13 mouse cellular contexts compared by ENCODE assay signal in the genomic region with DNA sequence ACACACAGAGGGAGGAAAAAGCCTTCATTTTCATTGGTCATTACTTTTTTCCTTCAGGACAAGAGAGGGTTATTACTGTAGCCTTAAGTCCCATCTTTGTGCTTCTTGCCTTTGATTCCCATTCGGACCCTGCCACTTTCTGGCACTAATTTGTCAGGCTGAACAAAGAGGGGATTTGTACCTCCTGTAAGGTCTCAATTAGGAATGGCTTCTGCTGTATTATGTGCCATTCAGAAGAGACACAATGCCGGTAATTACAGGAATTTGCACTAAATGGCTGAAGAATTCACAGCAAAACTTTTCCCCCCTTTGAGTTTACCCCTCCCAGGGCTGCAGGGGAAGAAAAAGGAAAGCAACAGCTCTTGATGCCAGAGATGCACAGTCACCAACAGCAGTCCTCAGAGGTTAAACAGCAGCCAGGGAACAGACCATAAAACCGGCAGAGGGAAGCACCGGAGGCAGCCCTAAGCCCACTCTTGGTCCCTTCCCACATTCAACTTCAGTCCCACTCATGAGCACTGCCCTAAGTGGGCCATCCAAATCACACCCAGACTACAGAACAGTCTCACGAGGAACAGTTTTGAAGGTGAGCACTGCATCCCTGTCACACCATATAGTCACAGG. TPM values are rescaled to one million over a fixed set of nuclear protein-coding genes. Genes with fewer than 3 reads are reported as not detected.
DNase-seq lines count a peak whose midpoint lies in the region; ATAC-seq and TF ChIP-seq lines count a peak whose summit lies in the region.
"Had no signal": no experiment of that assay in that cellular context is flagged by ENCODE, and none has a peak within 500 bp of the region (broad histone marks: within the 10 kb centered on the region; RNA-seq: fewer than 3 reads in every experiment).

No protein-coding gene starts in this region.

- peaks cover 36% of the 10 kb centered on the region for H3K27me3 ChIP-seq in hindbrain, embryonic 12.5 days
- H3K27me3 ChIP-seq in hindbrain, embryonic 10.5 days (ENCODE audit: insufficient read depth, poor library complexity, severe bottlenecking), result peaks cover 56% of the 10 kb centered on the region
- peaks cover 79% of the 10 kb centered on the region for H3K27me3 ChIP-seq in forebrain, embryonic 13.5 days
- H3K27me3 ChIP-seq in midbrain, embryonic 15.5 days (replicated peaks), result no peaks in the 10 kb centered on the region
- H3K27me3 ChIP-seq: limb, embryonic 12.5 days had no signal

- intact Hi-C loops in left cerebral cortex, adult 2 months (cut with DNase I), result loop anchor here (5.0 kb wide), 3 partner anchors 65 to 300 kb away; a partner anchor contains a TSS

- peaks cover 7% of the 10 kb centered on the region for H3K36me3 ChIP-seq in hindbrain, embryonic 12.5 days
- peaks cover 7% of the 10 kb centered on the region for H3K36me3 ChIP-seq in hindbrain, embryonic 10.5 days
- peaks cover 13% of the 10 kb centered on the region for H3K36me3 ChIP-seq in forebrain, embryonic 13.5 days (ENCODE audit: poor library complexity, severe bottlenecking)
- H3K36me3 ChIP-seq in midbrain, embryonic 15.5 days (replicated peaks), result no peaks in the 10 kb centered on the region; the same call in 1 of the 2 replicates

- peak; percentile 50 for ATAC-seq in hindbrain, embryonic 12.5 days (ENCODE audit: low FRiP score)
- peak; percentile 68 for ATAC-seq in forebrain, embryonic 13.5 days
- peak; percentile 52 for ATAC-seq in midbrain, embryonic 15.5 days (replicated peaks)

- H3K9me3 ChIP-seq in hindbrain, embryonic 12.5 days (replicated peaks), result no peaks in the 10 kb centered on the region
- no peaks in the 10 kb centered on the region for H3K9me3 ChIP-seq in hindbrain, embryonic 10.5 days
- H3K9me3 ChIP-seq in forebrain, embryonic 13.5 days (replicated peaks), result no peaks in the 10 kb centered on the region
- no peaks in the 10 kb centered on the region for H3K9me3 ChIP-seq in midbrain, embryonic 15.5 days
- H3K9me3 ChIP-seq: G1E; limb, embryonic 12.5 days had no signal

- no peak overlapping the region for H3K27ac ChIP-seq in hindbrain, embryonic 12.5 days
- no peak overlapping the region for H3K27ac ChIP-seq in hindbrain, embryonic 10.5 days
- H3K27ac ChIP-seq in forebrain, embryonic 13.5 days, result no peak overlapping the region
- H3K27ac ChIP-seq in midbrain, embryonic 15.5 days, result no peak overlapping the region
- no peak overlapping the region for H3K27ac ChIP-seq in left cerebral cortex, adult 2 months

- H3K4me2 ChIP-seq in hindbrain, embryonic 12.5 days (replicated peaks), result no peak overlapping the region
- peak overlapping the region; percentile 8 for H3K4me2 ChIP-seq in forebrain, embryonic 13.5 days
- no peak overlapping the region for H3K4me2 ChIP-seq in midbrain, embryonic 15.5 days
- H3K4me2 ChIP-seq: limb, embryonic 12.5 days had no signal

- DNase-seq in hindbrain, embryonic 10.5 days (ENCODE audit: low spot score), result no peak
- peak; percentile 39 for DNase-seq in embryo, embryonic 10 days (ENCODE audit: low spot score)
- no peak for DNase-seq in adrenal gland, postnatal 10 days
- DNase-seq in left cerebral cortex, adult 2 months (ENCODE audit: extremely low spot score in 1 of 2, low spot score in 2 of 2), result no peak
- no peak for DNase-seq in layer of hippocampus, postnatal 25 days (ENCODE audit: extremely low spot score in 1 of 2, low spot score in 1 of 2)
- DNase-seq: cerebellum, postnatal 10 days; gastrocnemius, postnatal 10 days; kidney, postnatal 36 days had no signal

- WGBS in hindbrain, embryonic 12.5 days, result 17% methylated on average over 5 of the region's 5 CpGs
- 14% methylated on average over 5 of the region's 5 CpGs for WGBS in hindbrain, embryonic 10.5 days
- WGBS in forebrain, embryonic 13.5 days, result 6% methylated on average over 5 of the region's 5 CpGs
- 13% methylated on average over 5 of the region's 5 CpGs for WGBS in midbrain, embryonic 15.5 days

- no peak for TF ChIP-seq CTCF in left cerebral cortex, adult 2 months (IDR thresholded peaks at IDR 0.05)

- H3K4me1 ChIP-seq in hindbrain, embryonic 12.5 days, result peaks cover 14% of the 10 kb centered on the region
- peaks cover 22% of the 10 kb centered on the region for H3K4me1 ChIP-seq in hindbrain, embryonic 10.5 days (replicated peaks)
- H3K4me1 ChIP-seq in forebrain, embryonic 13.5 days, result peaks cover 35% of the 10 kb centered on the region
- H3K4me1 ChIP-seq in midbrain, embryonic 15.5 days, result peaks cover 12% of the 10 kb centered on the region

- no peak overlapping the region for H3K4me3 ChIP-seq in hindbrain, embryonic 12.5 days
- no peak overlapping the region for H3K4me3 ChIP-seq in hindbrain, embryonic 10.5 days
- no peak overlapping the region for H3K4me3 ChIP-seq in forebrain, embryonic 13.5 days
- no peak overlapping the region for H3K4me3 ChIP-seq in midbrain, embryonic 15.5 days
- no peak overlapping the region for H3K4me3 ChIP-seq in left cerebral cortex, adult 2 months
- H3K4me3 ChIP-seq: limb, embryonic 12.5 days had no signal

- no peak overlapping the region for H3K9ac ChIP-seq in hindbrain, embryonic 12.5 days
- no peak overlapping the region for H3K9ac ChIP-seq in forebrain, embryonic 13.5 days
- H3K9ac ChIP-seq in midbrain, embryonic 15.5 days, result no peak overlapping the region
- H3K9ac ChIP-seq: limb, embryonic 12.5 days had no signal

RNA-seq across cellular contexts. Expression of a gene that starts 39.6 kb away (rescaled TPM):
- 11.8 and 13.4 TPM in 2 replicates for polyA plus RNA-seq in hindbrain, embryonic 12.5 days (2016; fragmentation: Nextera tagmentation; extraction: Ambion mirVana)
- 9.2 and 9.8 TPM in 2 replicates for polyA plus RNA-seq in hindbrain, embryonic 10.5 days (2016; fragmentation: Nextera tagmentation; extraction: Ambion mirVana)
- 7.5 and 9.4 TPM in 2 replicates for polyA plus RNA-seq in forebrain, embryonic 13.5 days (2015; fragmentation: Nextera tagmentation; extraction: Ambion mirVana)
- polyA plus RNA-seq in midbrain, embryonic 15.5 days (2015; fragmentation: Nextera tagmentation; extraction: Ambion mirVana), result 12.4 and 12.5 TPM in 2 replicates
- total RNA-seq in adrenal gland, postnatal 10 days (2021), result 10 to 100 TPM; 16.2 to 22.5 TPM
- total RNA-seq in left cerebral cortex, adult 2 months (2021), result 10 to 100 TPM; 40.4 to 41.8 TPM
- total RNA-seq in layer of hippocampus, postnatal 25 days (2021), result 10 to 100 TPM; 24.7 to 34.1 TPM
